Mouse (Mus musculus) brown adipose tissue, adult 24 weeks (tissue): ENCODE results near the gene Hand1. TPM values are rescaled to one million over a fixed set of nuclear protein-coding genes. Genes with fewer than 3 reads are reported as not detected.

ENCODE experiments used
- H3K27ac ChIP-seq: fragments of 200-500 bp; replicated peaks from 2 replicates; pipeline ENCODE4 v1.5.1; 2012; ENCODE audit warnings: low read depth, mild to moderate bottlenecking, low read length
- H3K4me1 ChIP-seq: fragments of 200-500 bp; 2 replicates; pipeline ENCODE4 v1.6.1; 2012; ENCODE audit warnings: low read length, mixed read lengths; ENCODE audit not compliant: control insufficient read depth, insufficient read depth, insufficient read length
- H3K4me3 ChIP-seq: fragments of 200-500 bp; 2 replicates; pipeline ENCODE4 v1.5.1; 2012; ENCODE audit warnings: low read depth, mild to moderate bottlenecking, low read length, moderate library complexity; ENCODE audit not compliant: insufficient read depth
- polyA plus RNA-seq: library from polyadenylated mRNA; stranded (reverse); fragments of >200 nt; gene quantifications from 2 replicates; pipeline ENCODE4 v1.2.4, GENCODE M21; 2012; ENCODE audit not compliant: missing spikeins, insufficient read depth, insufficient read length

Hand1 gene
- polyA plus RNA-seq, 1 experiment, result not detected

GRCm38 (mm10) chr11:57800971-57801765 lies 31.4 kb downstream of the Hand1 start, which contains the start of gene Sap30l:
Gene Sap30l, plus strand, starts transcription at chr11:57801637.
- H3K27ac ChIP-seq, result 0 out of 2 replicates have a peak within 1 kb of the TSS, but pooled peaks have one; percentile 26
- H3K4me1 ChIP-seq, result no peaks in the 10 kb centered on the region
- peak within 1 kb of the TSS; percentile 92 for H3K4me3 ChIP-seq

GRCm38 (mm10) chr11:57800266-57800951 lies 32.2 kb downstream of the Hand1 start:
- Histone ChIP-seq H3K4me1 (no peaks in the 10 kb centered on the region), H3K27ac (no peak overlapping the region), H3K4me3 (peak overlapping the region; percentile 92)

- Histone ChIP-seq H3K4me3 (no peak overlapping the region), H3K27ac (no peak overlapping the region), H3K4me1 (no peaks in the 10 kb centered on the region)
Measured at GRCm38 (mm10) chr11:57799456-57799855, 33.2 kb downstream of the Hand1 start.

- H3K4me1 ChIP-seq, result no peaks in the 10 kb centered on the region
Measured at GRCm38 (mm10) chr11:57797828-57798227, 34.8 kb downstream of the Hand1 start.

GRCm38 (mm10) chr11:57795086-57795485 lies 37.5 kb downstream of the Hand1 start:
- H3K27ac ChIP-seq, result no peak overlapping the region
- no peaks in the 10 kb centered on the region for H3K4me1 ChIP-seq
- no peak overlapping the region for H3K4me3 ChIP-seq

More at GRCm38 (mm10) chr11:57797828-57798227, 34.8 kb downstream of the Hand1 start:
- H3K27ac ChIP-seq, result no peak overlapping the region
- no peak overlapping the region for H3K4me3 ChIP-seq

- Histone ChIP-seq H3K4me3 (no peak overlapping the region), H3K4me1 (no peaks in the 10 kb centered on the region), H3K27ac (no peak overlapping the region)
Measured at GRCm38 (mm10) chr11:57790866-57791535, 41.6 kb downstream of the Hand1 start.

- H3K27ac ChIP-seq, result no peak overlapping the region
Measured at GRCm38 (mm10) chr11:57787913-57788312, 44.7 kb downstream of the Hand1 start.

GRCm38 (mm10) chr11:57786616-57787418 lies 45.8 kb downstream of the Hand1 start:
- no peak overlapping the region for H3K27ac ChIP-seq

More at GRCm38 (mm10) chr11:57787913-57788312, 44.7 kb downstream of the Hand1 start:
- no peaks in the 10 kb centered on the region for H3K4me1 ChIP-seq
- no peak overlapping the region for H3K4me3 ChIP-seq

GRCm38 (mm10) chr11:57779824-57780223 lies 52.8 kb downstream of the Hand1 start:
- Histone ChIP-seq H3K4me3 (no peak overlapping the region), H3K4me1 (no peaks in the 10 kb centered on the region), H3K27ac (no peak overlapping the region)

More at GRCm38 (mm10) chr11:57786616-57787418, 45.8 kb downstream of the Hand1 start:
- no peaks in the 10 kb centered on the region for H3K4me1 ChIP-seq
- H3K4me3 ChIP-seq, result no peak overlapping the region

Other genes with a start within 250 kb of the Hand1 start
- gene Galnt10, start 187.4 kb downstream of the Hand1 start, polyA plus RNA-seq, result 2.5 and 3.3 TPM in 2 replicates
- 32.8 and 40.1 TPM in 2 replicates for gene Sap30l, start 31.2 kb downstream of the Hand1 start, polyA plus RNA-seq
- gene Larp1, start 176.2 kb upstream of the Hand1 start, polyA plus RNA-seq, result 14.1 and 21.8 TPM in 2 replicates